Mouse (Mus musculus): ENCODE data around the gene Shld1. TPM values are rescaled to one million over a fixed set of nuclear protein-coding genes. Genes with fewer than 3 reads are reported as not detected.

Shld1 gene
- total RNA-seq (2023), result 10 to 100 TPM; 13.4 to 14.9 TPM

DNA sequence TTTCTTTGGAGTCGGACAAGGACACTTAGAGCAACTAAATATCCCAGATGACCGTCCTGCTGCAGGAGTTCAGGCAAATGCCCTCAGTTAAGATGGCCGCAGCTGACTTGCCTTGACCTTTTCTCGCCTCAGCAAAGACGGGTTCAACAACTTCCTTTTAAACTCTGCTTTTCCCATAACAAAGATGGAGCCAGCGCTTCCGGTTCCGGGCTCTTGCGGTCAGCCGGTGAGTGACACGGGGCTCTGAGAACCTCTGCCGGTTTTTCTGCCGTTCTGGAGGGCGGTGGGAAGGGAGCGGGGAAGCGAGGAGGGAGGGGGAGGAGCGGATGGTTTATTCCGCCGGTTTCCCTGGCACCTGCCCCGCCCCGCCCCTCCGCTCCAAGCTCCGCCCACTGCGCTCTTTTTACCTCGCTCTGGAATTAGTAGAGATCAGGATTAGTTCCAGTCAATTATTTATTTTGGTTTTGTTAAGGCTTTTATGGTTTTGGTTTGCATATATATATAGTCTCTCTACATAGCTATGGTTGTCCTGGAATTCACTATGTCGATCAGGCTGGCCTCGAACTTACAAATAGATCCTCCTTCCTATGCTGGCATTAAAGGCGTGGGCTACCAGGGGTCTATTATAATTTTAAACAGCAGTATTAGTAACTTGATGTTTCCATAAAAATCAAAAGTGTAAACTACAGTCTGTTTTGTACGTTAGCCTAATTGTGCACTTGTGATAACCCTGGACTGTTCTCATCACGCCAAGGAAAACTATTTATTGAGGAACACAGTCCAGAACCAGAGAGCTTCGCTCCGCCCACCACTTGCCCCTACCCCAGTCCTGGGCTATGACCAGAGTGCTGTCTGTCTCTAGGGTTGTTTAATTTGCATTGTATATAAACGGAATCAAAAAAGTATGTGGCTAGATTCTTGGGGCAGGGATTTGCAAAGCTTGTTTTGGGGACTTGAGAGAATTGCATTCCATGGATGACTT lies at the start of gene Shld1:
Shld1 (plus strand) TSS at position 176 of the 982 bp plus-strand sequence.

GRCm38 (mm10) chr2:132780978-132781377 lies 94.2 kb downstream of the Shld1 start, which contains the start of gene Chgb:
TSS of gene Chgb (plus strand) at chr2:132781278.

Other genes starting within 250 kb of the Shld1 start
- gene Gpcpd1, start 99.2 kb upstream of the Shld1 start, total RNA-seq (2023), result 100 to 1,000 TPM; 103 to 104 TPM
- gene Chgb, start 94.3 kb downstream of the Shld1 start, total RNA-seq (2023), result not detected
- 10 to 100 TPM in 1 of 2 experiments, 1 to 10 TPM in 1; 9.5 to 15.9 TPM for gene Trmt6, start 129.1 kb downstream of the Shld1 start, total RNA-seq (2023)
- gene Mcm8, start 129.2 kb downstream of the Shld1 start, total RNA-seq (2023), result 1 to 10 TPM; 3.1 to 3.6 TPM
- 10 to 100 TPM in 1 of 2 experiments, 1 to 10 TPM in 1; 8.1 to 10.4 TPM for gene Crls1, start 159.7 kb downstream of the Shld1 start, total RNA-seq (2023)
- gene Lrrn4, start 194.0 kb downstream of the Shld1 start, total RNA-seq (2023), result under 1 TPM; 0.09 to 0.16 TPM